Mouse (Mus musculus): ENCODE measurements at regions not wholly inside any gene's neighbourhood (a gene's known extent, or its start where the extent isn't known, plus 50 kb on each side); places are given as distances from the start of the nearest gene placed in this dataset.
"Not testable (repeated sequence)": the region's sequence is repeated elsewhere in the genome, so short reads cannot be mapped to it uniquely, and the experiment has no call there.

DNA sequence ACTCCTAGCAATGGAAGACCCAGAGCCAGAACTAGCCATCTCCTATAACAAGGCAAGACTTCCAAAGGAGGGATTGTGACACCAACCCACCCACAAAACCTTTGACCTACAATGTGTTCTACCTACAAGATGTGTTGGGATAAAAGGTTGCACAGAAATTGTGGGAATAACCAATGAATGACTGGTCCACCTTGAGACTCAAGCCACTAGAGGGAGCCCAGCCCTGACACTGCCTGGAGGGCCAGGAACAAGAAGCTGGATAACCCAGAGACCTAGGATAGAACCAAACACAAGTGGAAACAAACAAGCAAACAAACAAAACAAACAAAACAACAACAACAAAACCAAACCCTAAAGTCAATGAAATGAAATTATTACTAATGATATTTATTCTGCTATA lies 288.8 kb downstream of the Dchs2 start:
- DNase-seq (ENCODE audit: extremely low read depth, low read depth) = no peak

GRCm38 (mm10) chr3:83424267-83424666 lies 296.5 kb downstream of the Dchs2 start:
- no peak for DNase-seq (ENCODE audit: extremely low read depth, low read depth)

- DNase-seq (ENCODE audit: extremely low read depth, low read depth) = no peak
Observed at GRCm38 (mm10) chr3:83429376-83429775, 301.6 kb downstream of the Dchs2 start.

- DNase-seq (ENCODE audit: extremely low read depth, low read depth) = no peak
Observed at GRCm38 (mm10) chr3:83446154-83446667, 318.5 kb downstream of the Dchs2 start.

- no peak for DNase-seq (ENCODE audit: extremely low read depth, low read depth)
Observed at GRCm38 (mm10) chr3:83450662-83451061, 315.5 kb upstream of the Sfrp2 start.

- DNase-seq (ENCODE audit: extremely low read depth, low read depth) = no peak
Observed at GRCm38 (mm10) chr3:83451317-83451716, 314.8 kb upstream of the Sfrp2 start.

DNA sequence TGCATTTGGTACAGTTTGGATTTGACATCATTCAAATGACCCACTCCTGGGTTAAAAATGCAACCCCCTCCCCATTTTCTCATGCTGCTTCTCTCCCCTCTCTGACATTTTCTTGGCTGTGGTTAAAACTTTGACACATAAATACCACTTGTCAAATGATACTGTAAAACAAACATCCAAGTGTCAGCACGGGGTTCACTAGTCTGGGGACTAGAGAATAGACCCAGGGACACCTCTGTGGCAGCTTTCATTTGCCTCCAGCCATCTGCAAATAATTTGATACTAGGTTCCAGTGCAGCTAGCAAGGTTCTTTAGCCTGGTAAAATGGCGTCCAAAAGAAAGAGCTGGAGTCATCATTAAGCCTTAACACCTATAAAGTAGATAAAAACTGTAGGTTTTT lies 312.7 kb upstream of the Sfrp2 start:
- no peak for DNase-seq (ENCODE audit: extremely low read depth, low read depth)

DNA sequence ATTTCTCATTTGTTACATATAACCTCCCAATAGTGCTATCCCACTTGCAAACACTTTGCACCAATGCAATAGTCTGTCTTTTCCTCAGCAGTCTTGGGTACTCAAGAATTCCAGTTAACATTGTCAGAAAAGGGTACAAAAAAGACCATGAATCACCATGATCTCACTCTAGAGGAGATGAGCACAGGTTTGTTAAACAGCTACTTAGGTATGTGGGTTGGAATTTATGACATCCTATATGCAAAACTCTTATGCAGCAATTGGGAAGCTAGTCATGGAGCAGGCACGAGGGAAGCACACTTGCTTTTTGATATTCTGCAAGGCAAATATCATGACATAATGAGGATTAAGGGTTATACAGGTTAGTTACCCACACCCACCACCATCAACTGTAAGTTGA lies 307.7 kb upstream of the Sfrp2 start:
- no peak for DNase-seq (ENCODE audit: extremely low read depth, low read depth)

- no peak for DNase-seq (ENCODE audit: extremely low read depth, low read depth)
Observed at GRCm38 (mm10) chr3:83479251-83479650, 286.9 kb upstream of the Sfrp2 start.

DNA sequence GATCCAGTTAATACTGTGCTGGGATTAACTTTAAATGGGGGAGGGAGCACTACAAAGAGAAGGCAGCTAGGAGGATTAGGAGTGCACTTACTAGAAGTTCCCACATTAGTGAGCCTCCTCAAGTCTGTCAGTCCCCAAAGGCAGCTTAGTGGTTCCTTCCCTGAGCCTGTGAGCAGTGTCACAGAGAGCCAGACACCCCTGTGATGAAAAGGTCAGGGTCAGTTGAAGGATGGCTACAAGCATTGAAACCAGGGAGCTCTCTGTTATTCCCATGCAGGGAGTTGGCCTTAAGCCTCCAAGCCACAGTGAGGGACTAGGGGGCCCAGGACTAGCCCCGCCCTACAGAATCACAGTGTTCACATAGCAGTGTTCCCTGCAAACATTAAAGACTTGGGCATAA lies 285.9 kb upstream of the Sfrp2 start:
- DNase-seq (ENCODE audit: extremely low read depth, low read depth) = no peak

DNA sequence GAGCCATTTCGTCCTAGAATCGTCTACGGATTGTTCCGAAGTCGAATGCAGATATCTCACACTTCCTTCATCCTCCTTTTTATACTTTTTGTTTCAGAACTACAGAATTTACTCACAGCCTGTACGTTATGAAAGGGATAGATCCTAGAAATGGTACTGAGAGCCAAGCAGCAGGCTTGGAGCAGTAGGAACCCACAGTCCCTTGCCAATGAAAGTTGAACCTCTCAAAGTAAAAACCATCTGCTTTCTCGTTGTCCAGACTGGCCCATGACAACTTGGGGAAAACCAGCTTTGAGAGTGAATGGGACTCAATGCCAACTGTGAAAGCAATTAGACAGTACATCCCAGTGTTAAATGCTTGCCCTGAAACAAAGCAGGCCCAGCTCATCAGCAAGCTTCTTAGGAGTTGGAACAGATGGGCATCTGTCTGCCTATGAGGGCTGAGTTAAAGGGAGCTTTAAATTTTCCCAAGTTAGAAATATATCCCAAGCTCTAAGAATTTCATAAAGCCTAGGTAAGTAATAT lies 279.9 kb upstream of the Sfrp2 start:
- DNase-seq (ENCODE audit: extremely low read depth, low read depth) = no peak

- no peak for DNase-seq (ENCODE audit: extremely low read depth, low read depth)
Observed at GRCm38 (mm10) chr3:83495584-83495983, 270.5 kb upstream of the Sfrp2 start.

GRCm38 (mm10) chr3:83503901-83504300 lies 262.2 kb upstream of the Sfrp2 start:
- DNase-seq (ENCODE audit: extremely low read depth, low read depth) = no peak

- no peak for DNase-seq (ENCODE audit: extremely low read depth, low read depth)
Observed at GRCm38 (mm10) chr3:83516614-83517013, 249.5 kb upstream of the Sfrp2 start.

DNA sequence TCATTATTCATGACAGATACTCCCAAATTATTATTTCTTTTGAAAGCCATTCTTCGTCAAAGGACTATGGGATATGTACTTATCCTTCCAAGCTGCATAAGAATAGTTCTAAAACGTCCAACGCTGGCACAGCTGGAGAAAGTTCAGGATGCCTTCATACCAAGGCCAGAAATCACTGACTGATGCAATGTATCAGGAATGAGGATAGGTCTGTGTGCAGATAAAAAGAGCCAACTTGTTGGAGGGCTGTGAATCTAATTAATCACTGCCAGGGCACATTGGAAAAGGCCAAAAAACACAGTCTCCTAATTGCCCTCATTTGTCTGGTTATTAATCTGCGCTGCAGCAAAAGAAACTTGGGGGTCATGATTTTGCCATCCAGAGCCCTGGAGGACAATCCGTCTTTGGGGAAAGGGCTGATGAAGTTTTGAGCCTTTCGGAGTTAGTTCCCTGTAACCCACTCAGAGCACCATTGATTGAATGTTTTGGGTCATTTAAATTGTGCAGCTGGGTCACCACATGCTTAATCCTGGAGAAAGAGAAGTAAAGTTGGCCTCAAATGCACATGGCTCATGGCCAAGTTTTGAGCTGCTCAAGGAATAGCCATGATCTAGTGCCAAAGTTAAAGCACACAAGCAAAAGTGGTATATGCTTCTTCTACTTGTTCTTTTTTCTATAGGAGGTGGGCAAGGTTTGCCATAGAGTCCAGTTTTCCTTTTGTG lies 248.0 kb upstream of the Sfrp2 start:
- no peak for DNase-seq (ENCODE audit: extremely low read depth, low read depth)

DNA sequence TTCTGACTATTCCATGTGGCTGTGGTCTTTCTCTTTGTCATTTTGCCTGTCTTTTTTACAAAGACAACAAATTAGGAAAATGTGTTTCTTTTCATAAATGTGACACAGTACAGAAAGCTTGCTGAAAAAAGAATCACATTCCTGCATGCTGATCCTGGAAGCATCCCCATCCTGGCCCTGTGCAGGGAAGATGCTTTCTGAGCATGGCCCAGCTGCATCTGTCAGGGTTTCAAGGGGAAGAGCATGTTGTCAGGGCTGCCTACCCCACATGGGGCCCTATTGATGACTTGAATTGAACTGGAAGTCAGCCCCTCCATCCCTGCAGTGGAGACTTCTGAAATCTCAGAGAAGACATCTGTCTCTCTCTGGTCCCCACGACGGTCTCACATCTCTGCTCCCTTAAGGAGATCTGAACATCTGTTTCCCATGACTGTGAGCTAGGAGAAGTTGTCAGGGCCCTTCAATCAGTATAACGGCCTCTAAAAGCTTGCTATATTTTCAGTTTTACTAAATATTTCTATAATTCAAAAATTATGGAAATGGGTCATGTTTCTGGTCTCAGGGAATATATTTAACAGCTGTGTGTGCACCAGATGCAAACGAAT lies 235.8 kb upstream of the Sfrp2 start:
- no peak for DNase-seq (ENCODE audit: extremely low read depth, low read depth)

DNA sequence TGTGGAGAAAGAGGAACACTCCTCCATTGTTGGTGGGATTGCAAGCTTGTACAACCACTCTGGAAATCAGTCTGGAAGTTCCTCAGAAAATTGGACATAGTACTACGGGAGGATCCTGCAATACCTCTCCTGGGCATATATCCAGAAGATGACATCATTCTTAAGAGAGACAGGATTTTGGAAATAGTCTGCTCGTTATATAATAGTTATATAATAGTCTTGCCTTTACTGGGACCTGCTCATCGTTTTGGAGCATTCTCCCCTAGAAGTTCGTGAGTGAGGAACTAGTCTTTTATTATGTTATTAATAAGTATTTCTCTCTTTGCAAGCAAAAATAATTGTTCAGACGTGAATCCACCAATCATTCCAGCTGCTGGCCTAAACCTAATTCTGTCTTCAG lies 229.5 kb upstream of the Sfrp2 start:
- not testable (repeated sequence) for DNase-seq (ENCODE audit: extremely low read depth, low read depth)

DNA sequence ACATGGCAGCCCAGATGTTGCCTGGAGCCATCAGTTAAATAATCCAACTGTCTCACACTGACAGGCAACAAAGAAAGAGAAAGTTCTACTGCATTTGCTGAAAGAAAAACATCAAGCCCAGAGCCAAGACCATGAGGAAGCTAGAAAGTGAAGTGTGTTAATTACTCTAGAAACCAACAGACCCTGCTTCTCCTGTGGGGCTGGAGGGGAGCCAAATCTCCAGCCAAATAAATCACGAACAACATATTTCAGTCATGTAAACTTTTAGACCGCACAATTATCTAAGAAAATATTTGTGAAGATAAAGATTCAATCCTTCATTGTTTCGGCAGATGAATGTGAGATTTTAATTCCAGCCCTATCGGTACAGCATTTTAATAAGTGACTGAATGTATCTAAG lies 228.9 kb upstream of the Sfrp2 start:
- DNase-seq (ENCODE audit: extremely low read depth, low read depth) = no peak

DNA sequence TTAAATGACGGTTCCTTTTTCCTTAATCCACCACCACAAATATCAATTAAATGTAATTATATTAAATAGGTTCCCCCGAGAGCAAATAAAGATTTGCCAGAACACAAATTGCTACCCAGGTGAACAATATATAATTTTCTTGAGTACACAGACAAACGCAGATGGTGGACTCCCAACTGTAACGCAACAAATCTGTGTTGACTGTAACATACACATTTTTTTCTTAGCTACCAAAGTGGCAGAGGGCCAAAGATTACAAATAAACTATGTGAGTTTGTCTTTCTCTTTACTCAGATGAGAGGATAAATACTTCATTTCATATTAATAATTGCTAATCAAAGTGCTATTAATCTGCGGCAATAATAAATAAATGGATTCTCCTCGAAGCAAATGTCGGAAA lies 228.4 kb upstream of the Sfrp2 start:
- no peak for DNase-seq (ENCODE audit: extremely low read depth, low read depth)

GRCm38 (mm10) chr3:83538898-83539297 lies 227.2 kb upstream of the Sfrp2 start:
- no peak for DNase-seq (ENCODE audit: extremely low read depth, low read depth)

- DNase-seq (ENCODE audit: extremely low read depth, low read depth) = no peak
Observed at GRCm38 (mm10) chr3:83540997-83541932, 224.9 kb upstream of the Sfrp2 start.

Data from MEL-GATA-1-ER (cell line).